Mouse (Mus musculus): Measurements from ENCODE around the gene Hhat. TPM values are rescaled to one million over a fixed set of nuclear protein-coding genes. Genes with fewer than 3 reads are reported as not detected.
A peak's percentile ranks its signal among the peaks of the same experiment; 100 is the strongest.

Hhat gene
- polyA plus RNA-seq, 2 experiments, result 10.0 to 12.6 TPM

- no peak overlapping the region for H3K4me2 ChIP-seq (replicated peaks; ENCODE audit: low read depth, low read length, severe bottlenecking)
- no peaks in the 10 kb centered on the region for H3K36me3 ChIP-seq (ENCODE audit: control insufficient read depth, insufficient read depth, low read length)
- no peak for TF ChIP-seq POLR2A (IDR thresholded peaks at IDR 0.05; ENCODE audit: borderline replicate concordance, extremely low read depth, insufficient read depth, insufficient read length)
- H3K9me3 ChIP-seq (ENCODE audit: control insufficient read depth, low read length), result no peaks in the 10 kb centered on the region
- no peak overlapping the region for H3K27ac ChIP-seq (replicated peaks; ENCODE audit: low read depth, low read length)
- H3K27me3 ChIP-seq (ENCODE audit: control insufficient read depth, insufficient read depth, low read length), result no peaks in the 10 kb centered on the region
- ATAC-seq (ENCODE audit: low FRiP score, low read depth), result peak; percentile 38; the same call in 1 of the 2 replicates
- WGBS, result 48% methylated on average over 6 of the region's 6 CpGs
- peaks cover 11% of the 10 kb centered on the region for H3K4me1 ChIP-seq (ENCODE audit: control insufficient read depth, insufficient read depth, low read length)
- H3K4me3 ChIP-seq (replicated peaks; ENCODE audit: low read length), result no peak overlapping the region
- no peak overlapping the region for H3K9ac ChIP-seq (ENCODE audit: low read depth, low read length, severe bottlenecking)
- DNase-seq (ENCODE audit: low spot score), result no peak
Measured at GRCm38 (mm10) chr1:192749270-192750041, 21.6 kb downstream of the Hhat start.

GRCm38 (mm10) chr1:192746201-192746600 is 24.8 kb downstream of the Hhat start:
- 69% methylated on average over 6 of the region's 6 CpGs for WGBS
- Histone ChIP-seq H3K27me3 (ENCODE audit: control insufficient read depth, insufficient read depth, low read length) (no peaks in the 10 kb centered on the region), H3K4me3 (replicated peaks; ENCODE audit: low read length) (no peak overlapping the region), H3K9ac (ENCODE audit: low read depth, low read length, severe bottlenecking) (no peak overlapping the region), H3K4me1 (ENCODE audit: control insufficient read depth, insufficient read depth, low read length) (peaks cover 5% of the 10 kb centered on the region), H3K27ac (replicated peaks; ENCODE audit: low read depth, low read length) (no peak overlapping the region), H3K36me3 (ENCODE audit: control insufficient read depth, insufficient read depth, low read length) (no peaks in the 10 kb centered on the region), H3K4me2 (replicated peaks; ENCODE audit: low read depth, low read length, severe bottlenecking) (no peak overlapping the region), H3K9me3 (ENCODE audit: control insufficient read depth, low read length) (no peaks in the 10 kb centered on the region)
- DNase-seq (ENCODE audit: low spot score) (no peak), ATAC-seq (ENCODE audit: low FRiP score, low read depth) (no peak)
- TF ChIP-seq POLR2A (IDR thresholded peaks at IDR 0.05; ENCODE audit: borderline replicate concordance, extremely low read depth, insufficient read depth, insufficient read length), result no peak

GRCm38 (mm10) chr1:192745240-192746101 is 25.6 kb downstream of the Hhat start:
- Histone ChIP-seq H3K4me1 (ENCODE audit: control insufficient read depth, insufficient read depth, low read length) (peaks cover 5% of the 10 kb centered on the region), H3K9ac (ENCODE audit: low read depth, low read length, severe bottlenecking) (no peak overlapping the region), H3K9me3 (ENCODE audit: control insufficient read depth, low read length) (no peaks in the 10 kb centered on the region), H3K4me3 (replicated peaks; ENCODE audit: low read length) (no peak overlapping the region), H3K27me3 (ENCODE audit: control insufficient read depth, insufficient read depth, low read length) (no peaks in the 10 kb centered on the region), H3K4me2 (replicated peaks; ENCODE audit: low read depth, low read length, severe bottlenecking) (no peak overlapping the region), H3K36me3 (ENCODE audit: control insufficient read depth, insufficient read depth, low read length) (no peaks in the 10 kb centered on the region), H3K27ac (replicated peaks; ENCODE audit: low read depth, low read length) (no peak overlapping the region)
- no peak for DNase-seq (ENCODE audit: low spot score)
- 0 out of 2 replicates have a peak, but pooled peaks have one; percentile 19 for TF ChIP-seq POLR2A (IDR thresholded peaks at IDR 0.05; ENCODE audit: borderline replicate concordance, extremely low read depth, insufficient read depth, insufficient read length)
- ATAC-seq (ENCODE audit: low FRiP score, low read depth), result peak; percentile 25; the same call in 1 of the 2 replicates
- 9% methylated on average over 16 of the region's 16 CpGs for WGBS

GRCm38 (mm10) chr1:192744880-192745239 is 26.2 kb downstream of the Hhat start:
- H3K9ac ChIP-seq (ENCODE audit: low read depth, low read length, severe bottlenecking), result no peak overlapping the region
- H3K4me1 ChIP-seq (ENCODE audit: control insufficient read depth, insufficient read depth, low read length), result peaks cover 5% of the 10 kb centered on the region
- H3K4me2 ChIP-seq (replicated peaks; ENCODE audit: low read depth, low read length, severe bottlenecking), result no peak overlapping the region
- H3K36me3 ChIP-seq (ENCODE audit: control insufficient read depth, insufficient read depth, low read length), result no peaks in the 10 kb centered on the region
- H3K4me3 ChIP-seq (replicated peaks; ENCODE audit: low read length), result no peak overlapping the region
- H3K27me3 ChIP-seq (ENCODE audit: control insufficient read depth, insufficient read depth, low read length), result no peaks in the 10 kb centered on the region
- no peaks in the 10 kb centered on the region for H3K9me3 ChIP-seq (ENCODE audit: control insufficient read depth, low read length)
- TF ChIP-seq POLR2A (IDR thresholded peaks at IDR 0.05; ENCODE audit: borderline replicate concordance, extremely low read depth, insufficient read depth, insufficient read length), result no peak
- 0 out of 2 replicates have a peak, but pooled peaks have one; percentile 35 for ATAC-seq (ENCODE audit: low FRiP score, low read depth)
- peak; percentile 12 for DNase-seq (ENCODE audit: low spot score)
- H3K27ac ChIP-seq (replicated peaks; ENCODE audit: low read depth, low read length), result no peak overlapping the region
- 42% methylated on average over 3 of the region's 3 CpGs for WGBS
